Mouse (Mus musculus) kidney, postnatal 4 days (tissue): ENCODE measurements around the gene Vmn1r70.

Source experiments
- DNase-seq, 2 experiments: peaks; one replicate each; pipeline ENCODE4 v3.0.0; 2021; ENCODE audit warnings: mixed read lengths in 2 of 2

The Vmn1r70 gene

DNA sequence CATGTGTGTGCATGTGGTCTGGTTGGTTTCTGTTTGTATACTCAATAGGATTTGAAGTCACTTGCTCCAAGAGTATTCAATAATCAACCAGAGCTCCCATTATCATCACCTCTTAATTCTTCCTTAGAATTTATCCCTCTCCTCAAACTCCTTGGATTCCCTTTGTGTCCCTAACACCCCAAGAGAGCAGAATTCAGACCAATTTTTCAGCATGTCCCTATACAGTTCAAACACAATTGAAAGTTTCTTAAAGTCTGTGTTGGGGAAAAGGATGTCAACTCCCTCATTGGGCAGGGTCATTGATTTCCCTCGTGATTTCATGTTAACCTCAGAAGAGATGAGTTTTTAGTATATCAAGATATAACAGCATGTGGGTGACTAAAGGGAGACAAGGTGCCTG lies at the start of gene Vmn1r70:
Gene Vmn1r70, plus strand, starts transcription at position 301 of the 400 bp plus-strand sequence.
- DNase-seq, result no peak

DNA sequence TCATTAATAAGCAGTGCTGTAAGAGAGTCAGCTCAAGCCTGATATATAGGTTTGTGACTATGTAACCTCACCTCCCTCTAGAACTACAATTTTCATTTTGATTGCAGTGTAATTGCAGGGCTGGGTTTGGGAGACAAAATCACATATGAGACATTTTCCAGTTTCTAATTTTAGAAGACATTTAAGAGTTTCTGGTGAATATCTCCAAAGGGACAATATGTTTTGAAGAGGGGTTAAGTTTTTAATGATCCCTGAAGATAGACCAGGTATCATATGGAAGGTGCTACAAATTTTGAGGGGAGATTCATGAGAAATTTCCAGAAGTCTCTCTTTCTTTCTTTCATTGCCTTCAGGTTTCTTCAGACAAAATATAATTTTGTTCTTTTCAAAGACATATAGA lies 17.8 kb upstream of the Vmn1r70 start, which contains the start of gene Vmn1r69:
Gene Vmn1r69, minus strand, starts transcription at position 101 of the 400 bp plus-strand sequence.
- no peak for DNase-seq
